Mouse (Mus musculus): Measurements from ENCODE around the gene Gif. TPM values are rescaled to one million over a fixed set of nuclear protein-coding genes. Genes with fewer than 3 reads are reported as not detected.

Gif gene
- total RNA-seq (2015; ENCODE audit: low replicate concordance) (not detected in 2 replicates), total RNA-seq (2017; ENCODE audit: low replicate concordance) (not detected in 2 replicates)

GRCm38 (mm10) chr19:11747298-11747697 is at the start of gene Gif:
Gene Gif, plus strand, starts transcription at chr19:11747554.
- ATAC-seq (replicated peaks; ENCODE audit: low FRiP score, poor library complexity, severe bottlenecking) = no peak

- no peak for ATAC-seq (replicated peaks; ENCODE audit: low FRiP score, poor library complexity, severe bottlenecking)
Measured at GRCm38 (mm10) chr19:11698342-11698741, 49.0 kb upstream of the Gif start.

- no peak for ATAC-seq (replicated peaks; ENCODE audit: low FRiP score, poor library complexity, severe bottlenecking)
Measured at GRCm38 (mm10) chr19:11712451-11712850, 34.9 kb upstream of the Gif start.

GRCm38 (mm10) chr19:11720071-11720470 is 27.3 kb upstream of the Gif start:
- ATAC-seq (replicated peaks; ENCODE audit: low FRiP score, poor library complexity, severe bottlenecking) = no peak

- no peak for ATAC-seq (replicated peaks; ENCODE audit: low FRiP score, poor library complexity, severe bottlenecking)
Measured at GRCm38 (mm10) chr19:11723870-11724269, 23.5 kb upstream of the Gif start.

- no peak for ATAC-seq (replicated peaks; ENCODE audit: low FRiP score, poor library complexity, severe bottlenecking)
Measured at GRCm38 (mm10) chr19:11724275-11724674, 23.1 kb upstream of the Gif start.

GRCm38 (mm10) chr19:11725915-11726314 is 21.4 kb upstream of the Gif start:
- ATAC-seq (replicated peaks; ENCODE audit: low FRiP score, poor library complexity, severe bottlenecking) = peak; percentile 34; the same call in 1 of the 2 replicates

GRCm38 (mm10) chr19:11727304-11727703 is 20.1 kb upstream of the Gif start:
- peak; percentile 46; the same call in 1 of the 2 replicates for ATAC-seq (replicated peaks; ENCODE audit: low FRiP score, poor library complexity, severe bottlenecking)

GRCm38 (mm10) chr19:11730278-11730677 is 17.1 kb upstream of the Gif start:
- ATAC-seq (replicated peaks; ENCODE audit: low FRiP score, poor library complexity, severe bottlenecking) = no peak

- no peak for ATAC-seq (replicated peaks; ENCODE audit: low FRiP score, poor library complexity, severe bottlenecking)
Measured at GRCm38 (mm10) chr19:11736455-11736854, 10.9 kb upstream of the Gif start.

GRCm38 (mm10) chr19:11745680-11746079 is 1.7 kb upstream of the Gif start:
- ATAC-seq (replicated peaks; ENCODE audit: low FRiP score, poor library complexity, severe bottlenecking) = no peak

- ATAC-seq (replicated peaks; ENCODE audit: low FRiP score, poor library complexity, severe bottlenecking) = no peak
Measured at GRCm38 (mm10) chr19:11765059-11765458, 17.7 kb downstream of the Gif start.

- ATAC-seq (replicated peaks; ENCODE audit: low FRiP score, poor library complexity, severe bottlenecking) = no peak
Measured at GRCm38 (mm10) chr19:11766413-11766812, 19.1 kb downstream of the Gif start.

- no peak for ATAC-seq (replicated peaks; ENCODE audit: low FRiP score, poor library complexity, severe bottlenecking)
Measured at GRCm38 (mm10) chr19:11768163-11768562, 20.8 kb downstream of the Gif start.

- no peak for ATAC-seq (replicated peaks; ENCODE audit: low FRiP score, poor library complexity, severe bottlenecking)
Measured at GRCm38 (mm10) chr19:11769257-11769920, 22.0 kb downstream of the Gif start.

GRCm38 (mm10) chr19:11770205-11770892 is 23.0 kb downstream of the Gif start, which contains the start of gene Mrpl16:
Gene Mrpl16, plus strand, starts transcription at chr19:11770391.
- peak; percentile 95 for ATAC-seq (replicated peaks; ENCODE audit: low FRiP score, poor library complexity, severe bottlenecking)

- 0 out of 2 replicates have a peak, but pooled peaks have one; percentile 59 for ATAC-seq (replicated peaks; ENCODE audit: low FRiP score, poor library complexity, severe bottlenecking)
Measured at GRCm38 (mm10) chr19:11777191-11777865, 30.0 kb downstream of the Gif start.

- ATAC-seq (replicated peaks; ENCODE audit: low FRiP score, poor library complexity, severe bottlenecking) = no peak
Measured at GRCm38 (mm10) chr19:11785409-11786154, 38.2 kb downstream of the Gif start.

- ATAC-seq (replicated peaks; ENCODE audit: low FRiP score, poor library complexity, severe bottlenecking) = no peak
Measured at GRCm38 (mm10) chr19:11787826-11788225, 40.5 kb downstream of the Gif start.

- no peak for ATAC-seq (replicated peaks; ENCODE audit: low FRiP score, poor library complexity, severe bottlenecking)
Measured at GRCm38 (mm10) chr19:11788876-11789275, 41.5 kb downstream of the Gif start.
